Mouse (Mus musculus) induced T-regulatory cell, adult 2 months (primary cell): ENCODE data around the gene Stat3.

ENCODE experiments used
- DNase-seq: peaks from one replicate; pipeline ENCODE4 v3.0.0-alpha.2; 2012; ENCODE audit warnings: low read depth

Gene Stat3

GRCm38 (mm10) chr11:100939512-100940151 is at the start of gene Stat3:
Stat3 (minus strand) TSS chr11:100939540.
- DNase-seq: peak; percentile 100

- DNase-seq: no peak
Measured at GRCm38 (mm10) chr11:100988674-100989073, 49.3 kb upstream of the Stat3 start.

GRCm38 (mm10) chr11:100985607-100986006 is 46.3 kb upstream of the Stat3 start:
- DNase-seq: peak; percentile 42

GRCm38 (mm10) chr11:100983778-100984131 is 44.4 kb upstream of the Stat3 start:
- DNase-seq: no peak

- peak; percentile 89 for DNase-seq
Measured at GRCm38 (mm10) chr11:100983125-100983777, 43.9 kb upstream of the Stat3 start.

- DNase-seq: no peak
Measured at GRCm38 (mm10) chr11:100982087-100982486, 42.7 kb upstream of the Stat3 start.

- no peak for DNase-seq
Measured at GRCm38 (mm10) chr11:100981236-100981635, 41.9 kb upstream of the Stat3 start.

GRCm38 (mm10) chr11:100980438-100980837 is 41.1 kb upstream of the Stat3 start:
- DNase-seq: no peak

- no peak for DNase-seq
Measured at GRCm38 (mm10) chr11:100979887-100980286, 40.5 kb upstream of the Stat3 start.

GRCm38 (mm10) chr11:100975241-100975640 is 35.9 kb upstream of the Stat3 start:
- DNase-seq: no peak

GRCm38 (mm10) chr11:100974381-100974970 is 35.1 kb upstream of the Stat3 start:
- DNase-seq: no peak

GRCm38 (mm10) chr11:100973245-100973644 is 33.9 kb upstream of the Stat3 start:
- no peak for DNase-seq

- no peak for DNase-seq
Measured at GRCm38 (mm10) chr11:100971455-100971854, 32.1 kb upstream of the Stat3 start.

- DNase-seq: no peak
Measured at GRCm38 (mm10) chr11:100970557-100970937, 31.2 kb upstream of the Stat3 start, which contains the start of gene Cavin1. Cavin1 (minus strand) TSS chr11:100970887.

GRCm38 (mm10) chr11:100969744-100970556 is 30.6 kb upstream of the Stat3 start:
- DNase-seq: peak; percentile 43

- no peak for DNase-seq
Measured at GRCm38 (mm10) chr11:100969189-100969743, 29.9 kb upstream of the Stat3 start.

GRCm38 (mm10) chr11:100968501-100968900 is 29.2 kb upstream of the Stat3 start:
- DNase-seq: no peak

- DNase-seq: no peak
Measured at GRCm38 (mm10) chr11:100967881-100968420, 28.6 kb upstream of the Stat3 start.

GRCm38 (mm10) chr11:100967376-100967775 is 28.0 kb upstream of the Stat3 start:
- DNase-seq: no peak

GRCm38 (mm10) chr11:100965760-100966159 is 26.4 kb upstream of the Stat3 start:
- DNase-seq: no peak

GRCm38 (mm10) chr11:100964901-100965542 is 25.7 kb upstream of the Stat3 start:
- no peak for DNase-seq
